Mouse (Mus musculus): ENCODE data around the gene Cpsf6.

Cpsf6 gene

DNA sequence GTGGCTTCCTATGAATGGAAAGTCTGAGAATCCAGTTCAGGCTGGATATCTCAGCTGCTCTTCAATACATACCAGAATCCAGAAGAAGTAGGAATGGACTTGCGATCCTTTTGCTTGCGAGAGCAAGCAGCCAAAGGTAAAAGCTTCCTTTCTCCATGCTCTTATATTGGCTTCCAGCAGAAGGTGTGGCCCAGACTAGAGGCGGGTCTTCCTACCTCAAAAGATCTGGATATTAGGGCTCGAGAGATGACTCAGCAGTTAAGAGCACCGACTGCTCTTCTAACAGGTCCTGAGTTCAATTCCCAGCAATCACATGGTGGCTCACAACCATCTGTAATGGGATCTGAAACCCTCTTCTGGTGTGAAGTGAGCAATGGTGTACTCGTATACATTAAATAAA, at the start of gene Cpsf6:
TSS of gene Cpsf6 (minus strand) at position 108 of the 400 bp plus-strand sequence.
- DNase-seq = no peak

- DNase-seq = no peak
Observed at GRCm38 (mm10) chr10:117426615-117426969, 46.8 kb upstream of the Cpsf6 start.

DNA sequence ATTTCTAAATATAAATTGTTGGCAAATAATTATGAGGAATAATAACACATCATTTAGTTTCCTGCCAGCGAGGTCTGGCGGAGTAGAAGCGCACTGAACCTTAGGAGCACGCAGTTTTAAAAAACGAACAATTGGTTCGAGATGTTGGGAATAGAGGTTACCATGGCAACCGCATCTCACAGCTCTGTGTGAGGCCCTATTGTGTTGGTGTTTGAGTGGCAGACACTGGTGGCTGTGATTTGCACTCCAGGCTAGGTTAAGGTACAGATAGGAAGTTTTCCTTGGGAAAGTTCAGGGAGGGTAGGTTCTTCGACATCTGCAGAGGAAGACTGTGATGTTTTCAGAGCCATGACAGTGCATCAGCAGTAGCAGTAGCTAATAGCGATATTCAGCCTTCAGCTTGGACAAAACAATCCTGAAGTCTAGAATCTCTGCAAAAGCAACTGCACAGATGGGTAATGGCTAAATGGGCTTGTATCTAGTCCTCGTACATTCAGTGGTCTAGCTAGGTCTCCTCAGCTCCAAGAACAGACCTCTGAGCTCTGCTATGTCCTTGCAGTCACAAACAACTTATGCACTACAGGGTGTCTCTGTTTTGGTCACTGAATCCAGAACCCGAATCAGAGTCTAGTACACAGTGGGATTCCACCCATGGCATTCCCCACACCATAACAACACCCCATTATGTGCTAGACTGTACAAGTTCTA, 46.2 kb upstream of the Cpsf6 start:
- DNase-seq = no peak

DNA sequence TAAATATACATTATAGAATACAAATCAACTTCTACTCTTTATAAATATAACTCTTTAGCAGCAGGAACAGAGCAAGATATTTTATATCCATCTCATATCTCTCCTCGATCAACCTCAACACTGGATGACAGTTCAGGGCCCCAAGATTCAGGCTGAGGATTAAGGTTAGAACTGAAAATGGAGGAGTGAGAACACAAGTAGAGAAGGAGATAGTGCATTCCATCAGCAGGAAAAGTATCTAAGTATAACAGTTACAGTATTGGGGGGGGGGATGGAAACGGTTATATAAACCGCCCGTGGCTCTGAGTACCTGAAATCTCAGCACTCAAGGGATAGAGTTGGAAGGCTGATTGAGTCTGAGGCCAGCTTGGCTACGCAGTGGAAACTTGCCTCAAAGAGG, 45.2 kb upstream of the Cpsf6 start:
- no peak for DNase-seq

DNA sequence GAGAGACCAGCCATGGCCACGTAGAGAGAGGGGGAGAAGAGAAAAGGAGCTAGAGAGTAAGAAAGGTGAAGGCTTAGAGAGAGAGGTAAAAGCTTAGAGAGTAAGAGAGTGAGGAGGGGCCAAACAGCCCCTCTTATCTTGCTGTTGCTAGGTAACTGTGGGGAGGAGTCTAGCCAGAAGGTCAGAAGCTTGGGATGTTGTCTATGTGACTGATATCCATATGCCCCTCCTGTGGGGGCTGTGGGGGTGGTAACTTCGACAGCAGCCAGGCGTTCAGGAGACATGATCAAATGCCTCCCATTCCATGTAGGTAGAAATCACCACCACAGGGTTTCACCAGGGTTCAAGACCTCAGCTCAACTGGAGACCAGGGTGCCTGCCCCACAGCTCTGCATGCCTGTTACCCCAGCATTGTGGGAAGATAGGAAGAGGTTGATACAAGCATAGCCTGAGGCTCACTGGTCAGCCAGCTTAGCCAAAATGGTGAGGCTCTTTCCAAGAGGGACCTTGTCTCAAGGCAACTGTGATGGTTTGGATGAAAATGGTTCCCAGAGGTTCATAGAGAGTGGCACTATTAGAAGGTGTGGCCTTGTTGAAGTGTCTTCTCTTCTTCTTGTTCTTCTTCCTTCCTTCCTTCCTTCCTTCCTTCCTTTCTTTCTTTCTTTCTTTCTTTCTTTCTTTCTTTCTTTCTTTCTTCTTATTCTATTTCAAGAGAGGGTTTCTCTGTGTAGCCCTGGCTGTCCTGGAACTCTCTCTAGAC, 44.5 kb upstream of the Cpsf6 start:
- DNase-seq = no peak

DNA sequence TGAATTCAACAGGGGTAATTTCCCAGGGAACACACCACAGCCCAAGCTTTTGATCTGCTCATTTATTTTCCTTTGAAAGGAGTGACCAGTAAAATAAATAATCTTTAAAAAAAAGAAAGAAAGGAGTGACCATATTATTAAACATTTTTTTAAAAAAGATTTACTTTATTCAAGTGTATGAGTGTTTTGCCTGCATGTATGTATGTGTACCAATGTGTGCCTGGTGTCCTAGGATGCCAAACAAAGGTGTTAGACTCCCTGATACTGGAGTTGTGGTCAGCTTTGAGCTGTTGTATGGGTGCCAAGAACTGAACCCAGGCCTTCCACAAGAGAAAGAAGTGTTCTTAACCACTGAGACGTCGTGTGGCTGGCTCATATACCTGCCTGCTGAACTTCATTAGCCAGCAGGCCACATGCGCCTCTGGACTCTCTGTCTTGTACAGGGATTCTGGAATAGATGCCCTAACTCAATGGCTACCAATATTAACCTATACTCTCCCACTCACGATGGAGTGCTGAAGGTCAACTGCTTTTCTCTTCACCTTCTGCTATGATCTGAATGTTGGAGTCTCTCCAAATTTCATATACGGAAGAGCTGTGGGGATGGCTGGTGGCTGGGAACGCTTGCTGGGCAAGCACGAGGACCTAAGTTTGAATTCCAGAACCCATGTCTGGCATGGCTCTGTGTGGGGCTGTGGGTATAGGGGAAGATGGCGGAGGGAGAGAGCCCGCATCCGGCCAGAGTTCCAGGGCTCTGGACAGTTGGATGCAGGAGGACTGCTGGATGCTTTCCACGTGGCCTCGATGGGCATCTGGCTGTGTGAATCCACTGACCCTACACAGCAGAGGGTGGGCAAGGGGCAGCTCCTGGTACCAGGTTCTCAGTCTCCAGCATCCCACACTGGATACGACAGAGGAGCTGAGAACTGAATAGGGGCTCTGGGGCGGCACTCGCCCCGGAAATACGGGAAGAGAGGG, 43.5 kb upstream of the Cpsf6 start:
- no peak for DNase-seq

DNA sequence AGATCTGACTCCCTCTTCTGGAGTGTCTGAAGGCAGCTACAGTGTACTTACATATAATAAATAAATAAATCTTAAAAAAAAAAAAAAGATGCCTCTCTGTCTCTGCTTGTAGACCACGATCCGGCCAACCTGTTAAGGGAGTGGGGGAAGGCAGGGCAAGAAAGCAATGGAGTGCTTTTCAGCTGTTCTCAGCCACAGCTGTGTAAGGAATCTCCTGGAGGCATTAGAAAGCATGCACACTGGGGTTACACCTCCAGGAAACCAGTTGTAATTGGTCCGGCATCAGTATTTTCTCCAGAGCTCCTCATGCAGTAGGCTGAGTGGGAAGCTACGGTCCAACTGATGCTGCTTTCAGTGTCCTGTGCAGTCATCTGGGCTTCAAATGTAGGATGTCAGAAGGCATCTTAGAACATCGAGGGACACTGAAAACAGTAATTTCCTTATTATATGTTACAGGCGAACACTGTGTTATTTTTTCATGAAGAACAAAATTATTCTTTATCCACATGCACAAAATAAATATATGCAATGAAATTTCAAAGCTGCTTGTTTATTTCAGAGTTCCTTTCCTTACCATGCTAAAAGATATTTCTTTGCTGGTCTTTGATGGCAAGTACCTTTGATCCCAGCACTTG, 42.5 kb upstream of the Cpsf6 start:
- no peak for DNase-seq

DNA sequence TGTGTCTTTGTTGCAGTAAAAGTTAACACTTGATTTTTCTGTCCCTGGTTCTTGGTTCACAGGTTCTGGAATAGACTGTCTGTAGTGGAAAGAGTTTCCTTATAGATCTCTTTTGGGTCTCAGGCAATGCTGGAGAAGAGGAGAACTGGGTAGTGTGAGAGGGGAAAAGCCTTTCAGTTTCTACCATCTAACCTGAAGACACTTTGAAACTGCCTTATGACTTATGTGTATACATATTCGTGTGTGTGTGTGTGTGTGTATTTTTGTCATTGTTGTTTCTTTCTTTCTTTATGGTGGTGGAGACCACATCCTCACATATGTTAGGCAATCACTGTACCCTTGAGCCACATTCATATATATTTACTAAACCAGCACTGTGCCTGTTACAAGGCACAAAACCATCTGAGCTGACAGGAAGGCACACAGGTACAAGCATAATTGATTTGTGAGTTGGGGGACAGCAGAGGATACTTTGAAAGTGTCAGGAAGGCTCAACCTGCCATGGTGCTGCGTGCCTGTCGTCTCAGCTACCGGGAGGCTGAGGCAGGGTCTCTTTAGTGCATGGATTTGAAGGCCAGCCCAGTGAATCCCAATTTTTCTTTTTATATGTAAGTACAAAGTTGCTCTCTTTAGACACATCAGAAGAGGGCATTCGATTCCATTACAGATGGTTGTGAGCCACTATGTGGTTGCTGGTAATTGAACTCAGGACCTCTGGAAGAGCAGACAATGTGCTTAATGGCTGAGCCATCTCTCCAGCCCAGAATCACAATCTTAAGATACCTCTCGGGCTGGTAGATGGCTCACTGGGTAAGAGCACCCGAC, 41.7 kb upstream of the Cpsf6 start:
- DNase-seq = no peak

DNA sequence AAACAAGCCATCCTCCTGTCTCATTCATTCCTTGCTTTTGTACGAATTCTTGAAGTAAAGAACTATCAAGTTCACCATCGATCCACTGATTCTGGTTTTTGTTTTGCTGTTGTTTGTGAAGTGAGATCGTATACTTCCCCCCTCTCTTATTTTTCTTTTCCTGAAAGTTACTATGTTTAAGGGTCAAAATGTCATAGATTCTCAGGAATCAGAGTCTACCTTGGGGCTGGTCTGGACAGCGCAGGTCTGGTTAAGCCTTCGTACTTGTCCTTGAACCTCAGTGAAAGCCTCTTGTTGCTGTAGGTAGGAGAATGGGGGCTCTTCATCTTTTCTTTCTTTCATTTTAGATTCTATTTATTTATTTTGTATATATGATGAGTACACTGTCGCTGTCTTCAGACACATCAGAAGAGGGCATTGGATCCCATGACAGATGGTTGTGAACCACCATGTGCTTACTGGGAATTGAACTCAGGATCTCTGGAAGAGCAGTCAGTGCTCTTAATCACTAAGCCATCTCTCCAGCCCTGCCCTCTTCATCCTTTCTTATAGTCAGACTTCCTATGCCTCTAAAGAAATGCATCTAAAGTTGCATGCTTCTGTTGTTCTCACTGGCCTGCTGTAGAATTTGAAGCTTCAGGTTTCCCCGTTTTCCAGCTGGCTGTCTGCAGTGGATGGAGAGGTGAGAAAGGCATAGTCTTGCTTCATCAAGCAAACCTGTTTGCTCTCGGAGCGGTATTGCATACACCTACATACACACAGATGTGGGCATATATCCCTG, 40.9 kb upstream of the Cpsf6 start:
- DNase-seq = no peak

DNA sequence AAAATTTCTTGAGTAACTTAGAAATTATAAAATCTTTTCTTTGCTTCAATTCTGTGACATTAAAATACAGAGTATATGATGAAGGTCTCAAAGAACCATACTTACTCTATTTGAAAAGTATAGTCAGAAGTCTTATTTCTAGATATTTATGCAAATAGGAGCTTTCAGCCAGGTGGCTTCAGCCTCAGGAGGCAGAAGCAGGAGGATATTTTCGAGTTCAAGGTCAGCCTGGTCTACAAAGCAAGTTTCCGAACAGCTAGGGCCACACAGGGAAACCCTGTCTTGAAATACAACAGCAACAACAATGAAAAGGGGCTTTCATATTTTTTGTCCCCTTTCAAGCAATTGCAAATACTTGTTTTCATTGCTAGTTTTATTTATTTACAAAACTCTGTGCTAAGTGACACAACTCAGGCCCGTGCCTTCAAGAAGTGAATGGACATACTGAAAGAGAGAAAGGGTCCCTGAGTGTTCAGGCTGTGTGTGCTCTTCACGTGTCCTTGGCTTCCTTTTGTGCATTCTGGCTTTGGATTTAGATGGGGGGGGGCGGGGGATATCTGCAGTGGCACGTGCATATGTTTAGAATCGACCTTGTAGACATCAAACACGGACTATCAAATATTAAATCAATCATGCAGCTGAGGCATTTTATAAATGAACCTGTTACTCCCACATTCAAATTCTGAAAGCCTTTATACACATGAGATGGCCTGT, 39.9 kb upstream of the Cpsf6 start:
- DNase-seq = no peak

DNA sequence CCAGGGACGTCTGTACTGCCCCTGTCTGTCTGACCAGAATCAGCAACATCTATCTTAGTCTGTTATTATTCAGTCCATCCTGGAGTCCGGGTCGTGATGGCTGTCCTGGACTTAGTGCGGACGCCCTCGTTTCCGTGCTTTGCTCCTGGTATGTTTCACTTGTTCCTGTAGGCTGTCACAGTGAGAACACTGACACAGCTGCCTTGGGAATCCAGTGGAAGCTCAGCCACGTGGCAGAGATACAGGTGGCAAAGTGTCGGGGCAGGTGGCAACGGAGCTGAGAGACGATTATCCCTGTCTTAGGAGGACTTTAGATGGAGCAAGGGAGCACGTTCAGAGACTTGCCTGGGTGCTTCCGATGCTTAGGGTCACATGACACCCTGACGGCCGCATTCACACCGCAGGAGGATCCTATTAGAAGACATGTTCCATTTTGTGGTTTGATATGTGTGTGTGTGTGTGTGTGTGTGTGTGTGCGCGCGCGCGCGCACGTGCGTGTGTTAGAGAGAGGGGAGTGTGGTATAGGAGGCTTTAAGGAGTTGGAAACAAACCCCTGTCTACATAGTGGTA, 38.9 kb upstream of the Cpsf6 start:
- no peak for DNase-seq

- no peak for DNase-seq
Observed at GRCm38 (mm10) chr10:117417772-117418667, 38.2 kb upstream of the Cpsf6 start.

- no peak for DNase-seq
Observed at GRCm38 (mm10) chr10:117417470-117417767, 37.6 kb upstream of the Cpsf6 start.

DNA sequence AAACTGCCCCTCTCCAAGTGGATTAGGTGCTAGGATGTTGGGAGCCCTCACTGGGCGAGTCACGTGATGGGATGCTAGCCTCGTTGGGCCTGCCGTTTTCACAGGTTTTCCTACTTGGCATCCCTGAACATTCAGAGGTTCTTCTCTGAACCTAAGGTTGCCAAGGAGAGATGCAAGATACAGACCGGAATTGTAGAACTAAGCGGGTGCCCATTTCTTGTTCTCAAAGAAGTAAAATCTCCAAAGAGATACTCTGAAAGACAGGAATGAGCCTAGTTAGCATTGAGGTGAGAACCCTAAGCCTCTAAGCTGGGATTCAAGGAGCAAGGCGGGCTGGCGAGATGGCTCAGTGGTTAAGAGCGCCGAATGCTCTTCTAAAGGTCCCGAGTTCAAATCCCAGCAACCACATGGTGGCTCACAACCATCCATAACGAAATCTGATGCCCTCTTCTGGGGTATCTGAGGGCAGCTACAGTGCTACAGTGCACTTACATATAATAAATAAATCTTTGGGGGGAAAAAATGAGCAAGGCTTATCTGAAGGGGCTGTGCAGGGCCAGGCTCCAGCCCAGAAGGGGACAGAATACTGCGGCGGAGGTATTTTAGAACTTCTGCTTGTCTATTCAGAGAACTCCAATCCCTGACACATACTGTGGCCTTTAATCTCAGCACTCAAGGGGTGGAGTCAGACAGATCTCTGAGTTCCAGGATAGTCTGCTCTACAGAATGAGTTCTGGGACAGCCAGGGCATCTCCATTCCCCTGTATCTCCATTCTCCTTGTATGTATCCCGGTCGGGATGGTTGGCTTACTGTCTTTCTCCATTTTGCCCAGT, 37.0 kb upstream of the Cpsf6 start:
- no peak for DNase-seq

DNA sequence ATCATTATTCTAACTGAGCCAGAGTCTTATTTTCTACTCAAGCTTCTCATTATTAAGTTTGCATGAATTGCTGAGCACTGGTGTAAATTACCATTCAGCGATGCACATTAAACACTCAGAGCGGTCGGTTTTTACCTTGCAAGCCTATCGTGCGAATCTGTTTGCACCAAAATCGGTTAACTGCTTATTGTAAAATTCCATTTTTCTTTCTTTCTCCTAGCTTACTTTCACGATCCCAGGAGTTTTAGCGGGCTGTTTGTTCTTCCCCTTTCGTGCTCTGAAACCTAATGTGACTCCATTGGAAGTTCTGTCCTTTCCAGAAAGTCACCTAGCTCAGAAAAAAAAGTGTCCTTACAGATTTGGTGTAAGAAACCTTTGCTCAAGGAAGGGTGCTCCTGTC, 36.3 kb upstream of the Cpsf6 start:
- no peak for DNase-seq

- DNase-seq = no peak
Observed at GRCm38 (mm10) chr10:117415364-117416057, 35.7 kb upstream of the Cpsf6 start.

- DNase-seq = no peak
Observed at GRCm38 (mm10) chr10:117414726-117415125, 34.9 kb upstream of the Cpsf6 start.

Data from thymus, postnatal 36 days (tissue).